ENCODE assay signal across 23 mouse cellular contexts in genomic region chr5:20699116-20699515, GRCm38 (mm10).
DNase-seq lines count a peak whose midpoint lies in the region; ATAC-seq and TF ChIP-seq lines count a peak whose summit lies in the region.
"Had no signal": no experiment of that assay in that cellular context is flagged by ENCODE, and none has a peak within 500 bp of the region (broad histone marks: within the 10 kb centered on the region; RNA-seq: fewer than 3 reads in every experiment).

No protein-coding gene starts in this region.

- no peak for TF ChIP-seq EP300 in CH12.LX (IDR thresholded peaks at IDR 0.05; ENCODE audit: low read length)
- TF ChIP-seq EP300 in stomach, postnatal 0 days (optimal IDR thresholded peaks at IDR 0.05) = no peak

- no peak for DNase-seq in kidney, postnatal 0 days (ENCODE audit: low spot score)
- DNase-seq in kidney, postnatal 10 days = no peak
- DNase-seq in A20 (ENCODE audit: low read depth, low spot score) (peak; percentile 15), CH12.LX (ENCODE audit: extremely low read depth) (no peak)
- DNase-seq in stomach, postnatal 0 days (ENCODE audit: low spot score) = no peak
- no peak for DNase-seq in layer of hippocampus, postnatal 25 days (ENCODE audit: extremely low spot score in 1 of 2, low spot score in 1 of 2)
- DNase-seq: adrenal gland, adult 2 months; adrenal gland, postnatal 14 days; cerebellum, adult 11 months; cerebellum, adult 2 months; cerebellum, adult 9-11 months; cerebellum, postnatal 36 days; gastrocnemius, postnatal 10 days; gastrocnemius, postnatal 36 days; heart, adult 2 months; heart, postnatal 14 days; heart, postnatal 4 days had no signal

- H3K4me2 ChIP-seq in kidney, postnatal 0 days (ENCODE audit: low read length) = no peak overlapping the region
- H3K4me2 ChIP-seq in CH12.LX (ENCODE audit: insufficient read depth, low read depth, poor library complexity, severe bottlenecking) = no peak overlapping the region
- no peak overlapping the region for H3K4me2 ChIP-seq in stomach, postnatal 0 days (replicated peaks; ENCODE audit: low read depth)
- H3K4me2 ChIP-seq: heart, embryonic 13.5 days; hindbrain, embryonic 12.5 days; hindbrain, embryonic 15.5 days; intestine, embryonic 15.5 days had no signal

- dilution Hi-C loops in CH12.LX (cut with MboI; ENCODE audit: extremely low pct_ligation_motif_present, extremely low pct_unique_long_range_greater_than_20kb, low sequenced_read_pairs) = no loop called here

- TF ChIP-seq POLR2A in CH12.LX (IDR thresholded peaks at IDR 0.05; ENCODE audit: low read depth, low read length) = no peak

- H3K4me3 ChIP-seq in kidney, postnatal 0 days (replicated peaks; ENCODE audit: low read depth, low read length) = no peak overlapping the region
- H3K4me3 ChIP-seq in CH12.LX (replicated peaks in 1 of 3; ENCODE audit: low read depth in 2 of 3, low read length in 2 of 3, poor library complexity in 1 of 3) = no peak overlapping the region
- no peak overlapping the region for H3K4me3 ChIP-seq in stomach, postnatal 0 days (ENCODE audit: low read depth, low read length)
- H3K4me3 ChIP-seq: heart, adult 2 months; heart, embryonic 10.5 days; heart, embryonic 13.5 days; hindbrain, embryonic 12.5 days; hindbrain, embryonic 15.5 days; intestine, embryonic 15.5 days had no signal

- no peaks in the 10 kb centered on the region for H3K9me3 ChIP-seq in kidney, postnatal 0 days (replicated peaks; ENCODE audit: low read length)
- H3K9me3 ChIP-seq in CH12.LX (replicated peaks; ENCODE audit: low read length) = peaks cover 5% of the 10 kb centered on the region
- no peaks in the 10 kb centered on the region for H3K9me3 ChIP-seq in stomach, postnatal 0 days (ENCODE audit: control insufficient read depth, low read length)
- H3K9me3 ChIP-seq: heart, embryonic 10.5 days; hindbrain, embryonic 12.5 days; hindbrain, embryonic 15.5 days; intestine, embryonic 15.5 days had no signal

- no peak for ATAC-seq in kidney, postnatal 0 days (replicated peaks; ENCODE audit: low FRiP score, low read depth)
- ATAC-seq in stomach, postnatal 0 days (ENCODE audit: low FRiP score, low TSS enrichment) = no peak
- ATAC-seq: forebrain, embryonic 14.5 days; intestine, embryonic 15.5 days had no signal

- H3K79me2 ChIP-seq in CH12.LX (replicated peaks; ENCODE audit: control insufficient read depth, extremely low read depth, insufficient read depth, poor library complexity, severe bottlenecking) = no peaks in the 10 kb centered on the region

- WGBS in kidney, postnatal 0 days = 84% methylated on average over 5 of the region's 5 CpGs
- 77% methylated on average over 5 of the region's 5 CpGs for WGBS in stomach, postnatal 0 days

- in situ Hi-C loops in CH12.LX (cut with MboI; ENCODE audit: low pct_ligation_motif_present, low pct_unique_long_range_greater_than_20kb, low sequenced_read_pairs) = loop anchor here (25.0 kb wide), 1 partner anchor 212 kb away; no protein-coding TSS in a partner anchor

- H3K4me1 ChIP-seq in kidney, postnatal 0 days (replicated peaks; ENCODE audit: insufficient read depth, low read length) = no peaks in the 10 kb centered on the region
- peaks cover 0 to 12% of the 10 kb centered on the region in 2 experiments; a peak in 2 of 4 replicates for H3K4me1 ChIP-seq in CH12.LX (ENCODE audit: control insufficient read depth in 1 of 2, insufficient read depth in 2 of 2)
- no peaks in the 10 kb centered on the region for H3K4me1 ChIP-seq in stomach, postnatal 0 days (replicated peaks; ENCODE audit: control insufficient read depth, insufficient read depth)
- H3K4me1 ChIP-seq: heart, embryonic 10.5 days had no signal

- peak; percentile 36; the same call in 1 of the 2 replicates for TF ChIP-seq CTCF in kidney, postnatal 0 days (IDR thresholded peaks at IDR 0.05; ENCODE audit: low read depth)
- TF ChIP-seq CTCF in CH12.LX (conservative IDR thresholded peaks at IDR 0.05 in 1 of 2, IDR thresholded peaks at IDR 0.05 in 1 of 2; ENCODE audit: low read depth in 2 of 2, low read length in 2 of 2) = peak in 1 of 2 experiments; percentile 52; a peak in 2 of 4 replicates
- TF ChIP-seq CTCF in stomach, postnatal 0 days (IDR thresholded peaks at IDR 0.05; ENCODE audit: low read depth) = peak; percentile 7; the same call in 1 of the 2 replicates

- H3K36me3 ChIP-seq in kidney, postnatal 0 days (ENCODE audit: insufficient read depth, low read length) = no peaks in the 10 kb centered on the region
- H3K36me3 ChIP-seq in CH12.LX (replicated peaks in 1 of 2; ENCODE audit: control insufficient read depth in 1 of 2, insufficient read depth in 1 of 2, low read length in 1 of 2) = no peaks in the 10 kb centered on the region
- H3K36me3 ChIP-seq in stomach, postnatal 0 days (ENCODE audit: control insufficient read depth, insufficient read depth, low read length) = no peaks in the 10 kb centered on the region
- H3K36me3 ChIP-seq: heart, embryonic 10.5 days; heart, embryonic 13.5 days; hindbrain, embryonic 12.5 days; hindbrain, embryonic 15.5 days; intestine, embryonic 15.5 days had no signal

- no peak overlapping the region for H3K9ac ChIP-seq in kidney, postnatal 0 days (ENCODE audit: low read depth, low read length)
- H3K9ac ChIP-seq in CH12.LX (ENCODE audit: insufficient read depth, low read depth) = no peak overlapping the region
- H3K9ac ChIP-seq in stomach, postnatal 0 days (ENCODE audit: low read length) = no peak overlapping the region
- H3K9ac ChIP-seq: heart, embryonic 13.5 days; hindbrain, embryonic 12.5 days; hindbrain, embryonic 15.5 days; intestine, embryonic 15.5 days had no signal

- no peak overlapping the region for H3K27ac ChIP-seq in kidney, postnatal 0 days
- H3K27ac ChIP-seq in CH12.LX (ENCODE audit: insufficient read depth, low read depth) = no peak overlapping the region
- H3K27ac ChIP-seq in stomach, postnatal 0 days (replicated peaks) = no peak overlapping the region
- H3K27ac ChIP-seq: heart, adult 2 months; heart, embryonic 10.5 days; heart, embryonic 13.5 days; hindbrain, embryonic 12.5 days; hindbrain, embryonic 15.5 days; intestine, embryonic 15.5 days had no signal

- peak; percentile 46 for TF ChIP-seq RAD21 in CH12.LX (IDR thresholded peaks at IDR 0.05; ENCODE audit: low read depth, low read length)

- H3K27me3 ChIP-seq in kidney, postnatal 0 days (ENCODE audit: insufficient read depth, low read length) = no peaks in the 10 kb centered on the region
- H3K27me3 ChIP-seq in CH12.LX (replicated peaks) = no peaks in the 10 kb centered on the region
- no peaks in the 10 kb centered on the region for H3K27me3 ChIP-seq in stomach, postnatal 0 days (ENCODE audit: control insufficient read depth, insufficient read depth, low read length)
- H3K27me3 ChIP-seq: hindbrain, embryonic 12.5 days; hindbrain, embryonic 15.5 days; intestine, embryonic 15.5 days had no signal

TF ChIP-seq in CH12.LX, 34 proteins besides CTCF, POLR2A, EP300 and RAD21:
- TF ChIP-seq MAFK (IDR thresholded peaks at IDR 0.05; ENCODE audit: insufficient replicate concordance, low read length) (no peak), SMC3 (IDR thresholded peaks at IDR 0.05; ENCODE audit: low read depth, low read length) (peak; percentile 72)
